Mouse (Mus musculus) heart, embryonic 13.5 days (tissue): ENCODE measurements around the gene Olfr610. TPM values are rescaled to one million over a fixed set of nuclear protein-coding genes. Genes with fewer than 3 reads are reported as not detected.
"Not testable (repeated sequence)": the region's sequence is repeated elsewhere in the genome, so short reads cannot be mapped to it uniquely, and the experiment has no call there.

Experiments used
- ATAC-seq: fragments of 200-750 bp; cut with Nextera tagmentation; 2 replicates; pipeline ENCODE4 v1.8.0; 2017; ENCODE audit warnings: moderate TSS enrichment; ENCODE audit not compliant: insufficient number of reproducible peaks, low FRiP score, low TSS enrichment; ENCODE audit errors: extremely low read depth
- H3K27ac ChIP-seq: fragments of 300-500 bp; sonication (generic); replicated peaks from 2 replicates; pipeline ENCODE4 v1.5.1; 2015; ENCODE audit warnings: moderate library complexity, mild to moderate bottlenecking, inconsistent platforms
- H3K27me3 ChIP-seq: fragments of 300-500 bp; sonication (generic); replicated peaks from 2 replicates; pipeline ENCODE4 v1.6.1; 2015; ENCODE audit warnings: mild to moderate bottlenecking, inconsistent platforms
- H3K36me3 ChIP-seq: fragments of 300-500 bp; sonication (generic); 2 replicates; pipeline ENCODE4 v1.6.1; 2015; ENCODE audit warnings: mild to moderate bottlenecking, inconsistent platforms
- H3K4me1 ChIP-seq: fragments of 300-500 bp; sonication (generic); 2 replicates; pipeline ENCODE4 v1.6.1; 2015; ENCODE audit warnings: inconsistent platforms
- H3K4me2 ChIP-seq: fragments of 300-500 bp; sonication (generic); 2 replicates; pipeline ENCODE4 v1.6.1; 2015; ENCODE audit warnings: inconsistent platforms, mild to moderate bottlenecking, moderate library complexity
- H3K4me3 ChIP-seq: fragments of 300-500 bp; sonication (generic); 2 replicates; pipeline ENCODE4 v1.5.1; 2015; ENCODE audit warnings: moderate library complexity, mild to moderate bottlenecking, inconsistent platforms
- H3K9ac ChIP-seq: fragments of 300-500 bp; sonication (generic); 2 replicates; pipeline ENCODE4 v1.6.1; 2015; ENCODE audit warnings: inconsistent platforms, mild to moderate bottlenecking, moderate library complexity
- H3K9me3 ChIP-seq: fragments of 300-500 bp; sonication (generic); 2 replicates; pipeline ENCODE4 v1.6.1; 2016; ENCODE audit warnings: inconsistent platforms
- whole genome bisulfite sequencing: fragments of 180-500 bp; shearing (Covaris S2); methylation state at CpG from one replicate; pipeline ENCODE4 v1.1.7; 2015; ENCODE audit warnings: mixed read lengths; 5-methylcytosine and 5-hydroxymethylcytosine counted together
- polyA plus RNA-seq: library from polyadenylated mRNA; unstranded; fragments of >200 nt; fragmentation: Nextera tagmentation; extraction: Ambion mirVana; gene quantifications from 2 replicates; pipeline ENCODE4 v1.2.1, GENCODE M21; 2015

Gene Olfr610
- not detected in 2 replicates for polyA plus RNA-seq

DNA sequence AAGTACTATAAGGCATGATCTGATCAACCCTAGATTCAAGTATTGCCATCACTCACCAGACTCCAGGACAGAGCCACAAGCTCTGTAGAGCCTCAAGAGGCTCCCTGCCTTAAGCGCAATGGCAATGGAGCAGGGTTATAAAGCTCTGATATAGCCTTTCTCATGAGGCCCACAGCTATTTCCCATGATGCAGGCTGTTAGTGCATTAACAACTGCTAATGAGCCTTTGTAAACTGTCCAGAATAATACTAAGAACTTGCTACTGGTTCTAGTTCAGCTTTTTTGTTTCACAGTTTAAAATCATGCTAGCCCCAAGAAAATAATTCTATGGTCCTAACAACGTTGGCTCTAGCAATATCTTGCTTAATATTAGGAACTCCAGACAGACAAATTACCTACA, at the start of gene Olfr610:
Olfr610 (minus strand) TSS at position 101 of the 400 bp plus-strand sequence.
- H3K9ac ChIP-seq: no peak within 1 kb of the TSS
- H3K4me3 ChIP-seq: no peak within 1 kb of the TSS
- 75% methylated on average over 2 of the region's 2 CpGs for WGBS

DNA sequence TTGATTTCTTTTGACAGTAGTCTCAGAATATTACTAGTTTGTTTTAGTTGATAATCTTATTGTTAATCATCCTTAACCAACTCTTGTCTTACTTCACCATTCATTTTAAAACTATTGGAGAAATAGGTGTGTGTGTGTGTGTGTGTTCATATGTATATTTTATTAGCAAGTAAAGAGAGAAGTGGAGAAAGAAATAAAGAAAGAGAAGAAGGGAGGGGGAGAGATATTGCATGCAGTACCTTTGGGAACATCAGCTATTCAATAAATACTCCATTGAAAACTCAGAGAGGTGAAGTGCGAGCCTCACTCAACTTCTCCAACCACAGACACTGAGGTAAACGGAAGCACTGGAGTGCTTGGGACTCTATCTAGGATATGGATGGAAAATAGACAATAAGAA, 43.9 kb upstream of the Olfr610 start, which contains the start of gene Olfr615:
Olfr615 (plus strand) TSS at position 301 of the 400 bp plus-strand sequence.
- Histone ChIP-seq H3K36me3 (no peaks in the 10 kb centered on the region), H3K9me3 (no peaks in the 10 kb centered on the region), H3K27ac (no peak within 1 kb of the TSS), H3K4me3 (no peak within 1 kb of the TSS), H3K9ac (no peak within 1 kb of the TSS), H3K27me3 (no peaks in the 10 kb centered on the region), H3K4me1 (no peaks in the 10 kb centered on the region), H3K4me2 (no peak within 1 kb of the TSS)
- ATAC-seq: no peak
- 71% methylated on average over 2 of the region's 2 CpGs for WGBS

More for the DNA sequence above, at the start of gene Olfr610:
- Histone ChIP-seq H3K4me1 (no peaks in the 10 kb centered on the region), H3K27ac (no peak within 1 kb of the TSS), H3K4me2 (no peak within 1 kb of the TSS), H3K27me3 (no peaks in the 10 kb centered on the region), H3K9me3 (no peaks in the 10 kb centered on the region), H3K36me3 (no peaks in the 10 kb centered on the region)
- ATAC-seq: no peak

- Histone ChIP-seq H3K27ac (no peak within 1 kb of the TSS), H3K36me3 (no peaks in the 10 kb centered on the region), H3K4me2 (no peak within 1 kb of the TSS), H3K9me3 (no peaks in the 10 kb centered on the region), H3K9ac (no peak within 1 kb of the TSS), H3K4me1 (no peaks in the 10 kb centered on the region), H3K4me3 (no peak within 1 kb of the TSS), H3K27me3 (no peaks in the 10 kb centered on the region)
- no peak for ATAC-seq
- 71% methylated on average over 2 of the region's 2 CpGs for WGBS
Measured at GRCm38 (mm10) chr7:103547774-103548173, 35.9 kb upstream of the Olfr610 start, which contains the start of gene Olfr613. Gene Olfr613, plus strand, starts transcription at chr7:103548074.

GRCm38 (mm10) chr7:103542617-103543016, 30.7 kb upstream of the Olfr610 start, which contains the start of gene Olfr612:
Gene Olfr612, minus strand, starts transcription at chr7:103542717.
- not testable (repeated sequence) for ATAC-seq

DNA sequence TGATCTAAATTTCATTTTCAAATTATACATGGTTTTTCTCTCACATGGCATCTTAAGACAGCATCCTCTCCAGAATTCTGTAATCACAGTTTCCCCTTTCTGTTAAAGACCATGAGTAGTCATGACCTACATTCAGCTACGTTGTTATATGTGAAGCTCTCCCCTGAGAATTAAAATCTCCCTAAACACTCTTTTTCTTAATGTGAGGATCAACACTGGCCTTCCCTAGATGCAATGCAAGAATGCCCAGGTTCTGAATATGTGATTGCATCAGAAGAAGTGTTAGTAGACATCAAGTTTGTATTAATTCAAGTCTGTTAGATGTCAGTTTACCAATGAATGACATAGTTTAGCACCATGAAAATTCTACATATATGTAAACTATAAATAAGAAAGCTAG, 8.8 kb upstream of the Olfr610 start, which contains the start of gene Olfr611:
Olfr611 (minus strand) TSS at position 101 of the 400 bp plus-strand sequence.
- ATAC-seq, H3K9me3 ChIP-seq, H3K27ac ChIP-seq, H3K27me3 ChIP-seq, H3K4me1 ChIP-seq, H3K4me2 ChIP-seq, H3K4me3 ChIP-seq, H3K36me3 ChIP-seq, H3K9ac ChIP-seq: not testable (repeated sequence)
- 45% methylated on average over 1 of the region's 1 CpGs for WGBS

More at GRCm38 (mm10) chr7:103542617-103543016, 30.7 kb upstream of the Olfr610 start, which contains the start of gene Olfr612:
- WGBS: 65% methylated on average over 2 of the region's 2 CpGs
- not testable (repeated sequence) for H3K4me3 ChIP-seq, H3K9me3 ChIP-seq, H3K4me2 ChIP-seq, H3K27ac ChIP-seq, H3K9ac ChIP-seq, H3K4me1 ChIP-seq, H3K27me3 ChIP-seq, H3K36me3 ChIP-seq

DNA sequence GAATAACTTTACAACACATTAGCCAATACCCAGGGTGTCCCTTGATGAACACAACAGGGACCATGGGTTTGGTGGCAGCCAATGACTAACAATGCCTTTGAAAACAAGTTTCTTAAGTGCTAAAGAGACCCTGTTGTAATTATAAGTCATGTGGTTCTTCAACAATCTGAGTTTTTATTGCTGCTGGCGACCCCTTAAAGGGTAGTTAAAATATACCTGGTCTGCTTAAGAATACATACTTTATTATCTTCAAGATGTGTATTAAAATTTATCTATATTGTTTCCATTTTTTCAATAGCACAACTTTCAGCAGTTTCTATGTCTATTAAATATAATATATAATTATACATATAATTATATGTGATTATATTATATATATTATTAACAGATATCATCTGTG, 14.0 kb downstream of the Olfr610 start, which contains the start of gene Olfr609:
Olfr609 (minus strand) TSS at position 101 of the 400 bp plus-strand sequence.
- no peak for ATAC-seq
- H3K4me2 ChIP-seq: no peak within 1 kb of the TSS
- no peak within 1 kb of the TSS for H3K27ac ChIP-seq
- no peaks in the 10 kb centered on the region for H3K4me1 ChIP-seq
- no peaks in the 10 kb centered on the region for H3K36me3 ChIP-seq
- 50% methylated on average over 1 of the region's 1 CpGs for WGBS
- no peaks in the 10 kb centered on the region for H3K9me3 ChIP-seq
- no peaks in the 10 kb centered on the region for H3K27me3 ChIP-seq
- H3K9ac ChIP-seq: no peak within 1 kb of the TSS
- H3K4me3 ChIP-seq: no peak within 1 kb of the TSS

- not testable (repeated sequence) for H3K4me3 ChIP-seq
Measured at GRCm38 (mm10) chr7:103477106-103477505, 34.8 kb downstream of the Olfr610 start.

DNA sequence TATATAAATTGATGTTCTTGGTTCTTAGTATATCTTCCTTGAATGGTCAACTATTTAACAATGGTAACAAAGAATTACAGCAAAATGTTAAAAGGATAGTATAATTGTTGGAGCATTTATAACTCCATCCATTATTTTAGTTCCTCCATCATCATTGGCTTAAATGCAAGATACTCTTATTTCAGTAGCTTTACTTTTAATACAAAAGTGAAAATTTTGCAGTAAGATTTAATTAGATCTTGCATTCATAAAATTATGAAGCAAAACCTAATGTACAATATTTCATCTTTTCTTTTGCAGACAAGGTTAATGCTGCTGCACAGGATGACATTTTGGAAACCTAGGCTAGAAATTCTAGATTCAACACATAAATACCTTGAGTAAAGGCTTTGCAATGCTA, 42.3 kb downstream of the Olfr610 start, which contains the start of gene Olfr608:
Olfr608 (plus strand) TSS at position 301 of the 400 bp plus-strand sequence.
- Histone ChIP-seq H3K36me3 (no peaks in the 10 kb centered on the region), H3K4me1 (no peaks in the 10 kb centered on the region), H3K27ac (no peak within 1 kb of the TSS), H3K27me3 (no peaks in the 10 kb centered on the region), H3K4me2 (no peak within 1 kb of the TSS), H3K9me3 (0 out of 2 replicates have a peak, but pooled peaks cover 3% of the 10 kb centered on the region), H3K9ac (no peak within 1 kb of the TSS), H3K4me3 (no peak within 1 kb of the TSS)
- no peak for ATAC-seq

More at GRCm38 (mm10) chr7:103477106-103477505, 34.8 kb downstream of the Olfr610 start:
- WGBS: 80% methylated on average over 9 of the region's 9 CpGs
- not testable (repeated sequence) for H3K9ac ChIP-seq, H3K27ac ChIP-seq, H3K4me1 ChIP-seq, H3K27me3 ChIP-seq, H3K36me3 ChIP-seq, H3K4me2 ChIP-seq, ATAC-seq, H3K9me3 ChIP-seq

GRCm38 (mm10) chr7:103460590-103460989, 51.3 kb downstream of the Olfr610 start:
- H3K4me1 ChIP-seq: peaks cover 4% of the 10 kb centered on the region; the same call in 1 of the 2 replicates

More at GRCm38 (mm10) chr7:103460590-103460989, 51.3 kb downstream of the Olfr610 start:
- H3K9me3 ChIP-seq: no peaks in the 10 kb centered on the region
- peak overlapping the region; percentile 30; the same call in 1 of the 2 replicates for H3K27ac ChIP-seq
- no peak overlapping the region for H3K9ac ChIP-seq
- no peak overlapping the region for H3K4me3 ChIP-seq
- peak overlapping the region; percentile 22; the same call in 1 of the 2 replicates for H3K4me2 ChIP-seq
- no peaks in the 10 kb centered on the region for H3K36me3 ChIP-seq
- H3K27me3 ChIP-seq: no peaks in the 10 kb centered on the region
- 44% methylated on average over 5 of the region's 5 CpGs for WGBS
- no peak; the same call in 1 of the 2 replicates for ATAC-seq

Other genes with a start within 250 kb of the Olfr610 start
- gene Olfr596, start 206.5 kb downstream of the Olfr610 start, polyA plus RNA-seq: not detected in 2 replicates
- not detected in 2 replicates for gene Olfr597, start 195.8 kb downstream of the Olfr610 start, polyA plus RNA-seq
- not detected in 2 replicates for gene Olfr598, start 188.6 kb downstream of the Olfr610 start, polyA plus RNA-seq
- gene Olfr599, start 176.2 kb downstream of the Olfr610 start, polyA plus RNA-seq: not detected in 2 replicates
- not detected in 2 replicates for gene Olfr600, start 162.5 kb downstream of the Olfr610 start, polyA plus RNA-seq
- not detected in 2 replicates for gene Olfr601, start 149.5 kb downstream of the Olfr610 start, polyA plus RNA-seq
- not detected in 2 replicates for gene Olfr603, start 125.9 kb downstream of the Olfr610 start, polyA plus RNA-seq
- gene Usp17lc, start 97.0 kb downstream of the Olfr610 start, polyA plus RNA-seq: not detected in 2 replicates
- not detected in 2 replicates for gene Olfr605, start 66.7 kb downstream of the Olfr610 start, polyA plus RNA-seq
- gene Olfr606, start 63.1 kb downstream of the Olfr610 start, polyA plus RNA-seq: not detected in 2 replicates
- 0.17 and 0.21 TPM in 2 replicates for gene Olfr607, start 48.0 kb downstream of the Olfr610 start, polyA plus RNA-seq
- gene Olfr608, start 42.2 kb downstream of the Olfr610 start, polyA plus RNA-seq: 0.16 and 0.19 TPM in 2 replicates
- gene Olfr609, start 14.1 kb downstream of the Olfr610 start, polyA plus RNA-seq: not detected in 2 replicates
- not detected in 2 replicates for gene Olfr611, start 8.7 kb upstream of the Olfr610 start, polyA plus RNA-seq
- not detected in 2 replicates for gene Olfr612, start 30.6 kb upstream of the Olfr610 start, polyA plus RNA-seq
- not detected in 2 replicates for gene Olfr613, start 36.0 kb upstream of the Olfr610 start, polyA plus RNA-seq
- not detected in 2 replicates for gene Olfr615, start 44.0 kb upstream of the Olfr610 start, polyA plus RNA-seq
- not detected in 2 replicates for gene Olfr616, start 57.0 kb upstream of the Olfr610 start, polyA plus RNA-seq
- not detected in 2 replicates for gene Olfr617, start 60.9 kb upstream of the Olfr610 start, polyA plus RNA-seq
- gene Olfr618, start 78.0 kb upstream of the Olfr610 start, polyA plus RNA-seq: not detected in 2 replicates
- gene Olfr619, start 88.5 kb upstream of the Olfr610 start, polyA plus RNA-seq: not detected in 2 replicates
- gene Olfr620, start 100.4 kb upstream of the Olfr610 start, polyA plus RNA-seq: not detected in 2 replicates
- not detected in 2 replicates for gene Olfr622, start 130.6 kb upstream of the Olfr610 start, polyA plus RNA-seq
- gene Olfr623, start 151.6 kb upstream of the Olfr610 start, polyA plus RNA-seq: not detected in 2 replicates
- 0.03 TPM in 1 of 2 replicates, not detected in the other for gene Olfr624, start 159.1 kb upstream of the Olfr610 start, polyA plus RNA-seq
- not detected in 2 replicates for gene Olfr625-ps1, start 170.6 kb upstream of the Olfr610 start, polyA plus RNA-seq
- not detected in 2 replicates for gene Olfr243, start 202.5 kb upstream of the Olfr610 start, polyA plus RNA-seq
- gene Olfr628, start 218.3 kb upstream of the Olfr610 start, polyA plus RNA-seq: not detected in 2 replicates
- gene Olfr629, start 232.8 kb upstream of the Olfr610 start, polyA plus RNA-seq: not detected in 2 replicates
- gene Olfr630, start 245.2 kb upstream of the Olfr610 start, polyA plus RNA-seq: not detected in 2 replicates